Mouse (Mus musculus): Measurements from ENCODE around the gene Drc1. TPM values are rescaled to one million over a fixed set of nuclear protein-coding genes. Genes with fewer than 3 reads are reported as not detected.

Gene Drc1
- polyA plus RNA-seq (2012; rRNA removed) = 0.04 and 0.34 TPM in 2 replicates

DNA sequence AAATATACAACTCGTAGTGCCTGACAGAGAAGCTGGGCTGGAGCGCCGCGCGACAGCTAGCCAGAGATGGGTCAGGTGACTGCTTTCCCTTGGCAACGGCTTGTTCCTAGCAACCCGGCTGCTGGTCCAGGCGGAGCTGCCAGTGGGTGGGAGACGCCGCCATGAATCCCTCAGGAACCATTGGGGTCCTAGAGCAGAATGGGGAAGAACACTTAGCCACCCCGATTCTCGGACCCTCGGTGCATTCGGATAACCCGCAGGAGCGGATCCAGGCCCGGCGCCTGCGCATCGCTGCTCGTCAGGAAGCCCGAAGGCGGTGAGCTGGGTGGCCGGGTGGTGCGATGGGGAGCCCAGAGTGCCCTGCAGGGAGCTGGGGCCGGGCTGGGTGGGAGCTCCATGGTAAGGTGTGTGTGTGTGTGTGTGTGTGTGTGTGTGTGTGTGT lies at the start of gene Drc1:
Gene Drc1, plus strand, starts transcription at position 98 of the 442 bp plus-strand sequence.

DNA sequence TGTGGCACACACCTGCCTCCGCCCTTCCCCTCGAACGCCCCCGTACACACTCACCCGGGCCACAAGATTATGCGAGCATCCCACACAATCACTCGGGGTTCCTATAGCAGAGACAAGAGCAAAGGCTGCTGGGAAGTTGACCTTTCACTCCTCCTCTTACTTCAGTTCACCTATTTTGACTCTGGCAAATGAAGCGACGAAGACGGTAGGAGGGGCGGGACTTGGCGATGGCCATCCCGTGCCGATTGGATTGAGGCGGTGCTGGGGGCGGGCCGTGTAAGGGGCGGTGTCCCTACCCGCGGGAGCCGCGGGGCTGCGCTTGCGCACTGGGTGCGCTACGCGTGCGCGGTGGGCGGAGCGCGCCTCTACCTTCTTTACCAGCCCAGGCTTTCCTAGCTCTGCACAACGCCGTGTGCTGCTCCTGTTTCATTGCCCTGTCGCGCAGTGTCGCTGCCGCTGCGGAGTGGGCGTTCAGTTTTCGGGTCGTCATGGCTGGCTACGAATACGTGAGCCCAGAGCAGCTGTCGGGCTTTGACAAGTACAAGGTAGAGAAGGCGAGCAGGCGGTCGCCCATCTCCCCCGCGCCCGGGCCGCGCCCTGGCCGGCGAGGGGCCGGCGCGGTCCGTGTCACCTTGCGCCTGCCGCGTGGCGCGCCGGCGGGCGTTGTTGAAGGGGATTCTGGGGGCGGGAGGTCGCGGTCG lies 48.8 kb upstream of the Drc1 start, which contains the start of gene Selenoi:
Gene Selenoi, plus strand, starts transcription at position 311 of the 701 bp plus-strand sequence.

Other genes with a start within 250 kb of the Drc1 start
- 22.2 and 24.0 TPM in 2 replicates for gene Tyms, start 207.8 kb upstream of the Drc1 start, polyA plus RNA-seq (2012; rRNA removed)
- gene Garem2, start 176.2 kb upstream of the Drc1 start, polyA plus RNA-seq (2012; rRNA removed) = 0.01 and 0.02 TPM in 2 replicates
- not detected in 2 replicates for gene 3110082J24Rik, start 175.3 kb upstream of the Drc1 start, polyA plus RNA-seq (2012; rRNA removed)
- 24.7 and 31.6 TPM in 2 replicates for gene Hadha, start 126.2 kb upstream of the Drc1 start, polyA plus RNA-seq (2012; rRNA removed)
- gene Hadhb, start 126.1 kb upstream of the Drc1 start, polyA plus RNA-seq (2012; rRNA removed) = 15.9 and 19.5 TPM in 2 replicates
- gene Adgrf3, start 75.7 kb upstream of the Drc1 start, polyA plus RNA-seq (2012; rRNA removed) = 0.11 TPM in 2 replicates
- gene Selenoi, start 48.8 kb upstream of the Drc1 start, polyA plus RNA-seq (2012; rRNA removed) = 18.8 and 35.4 TPM in 2 replicates
- gene Otof, start 180.5 kb downstream of the Drc1 start, polyA plus RNA-seq (2012; rRNA removed) = 0.02 and 0.05 TPM in 2 replicates
- 0.46 TPM in 1 of 2 replicates, not detected in the other for gene 1700001C02Rik, start 184.7 kb downstream of the Drc1 start, polyA plus RNA-seq (2012; rRNA removed)